Mouse (Mus musculus): ENCODE results near the gene Cldn11.

GRCm38 (mm10) chr3:31162860-31163259, 13.1 kb downstream of the Cldn11 start:
- TF ChIP-seq POLR2A (IDR thresholded peaks at IDR 0.05; ENCODE audit: borderline replicate concordance, low read depth, low read length) (no peak), CTCF (IDR thresholded peaks at IDR 0.05; ENCODE audit: low read depth, low read length) (no peak)
